Mouse (Mus musculus): ENCODE data around the gene Aurkaip1. TPM values are rescaled to one million over a fixed set of nuclear protein-coding genes. Genes with fewer than 3 reads are reported as not detected.

Aurkaip1 gene
- polyA plus RNA-seq, 1 experiment from 2014 or later, result 186 TPM

GRCm38 (mm10) chr4:155847591-155848352 is 16.7 kb downstream of the Aurkaip1 start:
- H3K4me3 ChIP-seq, result peak overlapping the region; percentile 88

DNA sequence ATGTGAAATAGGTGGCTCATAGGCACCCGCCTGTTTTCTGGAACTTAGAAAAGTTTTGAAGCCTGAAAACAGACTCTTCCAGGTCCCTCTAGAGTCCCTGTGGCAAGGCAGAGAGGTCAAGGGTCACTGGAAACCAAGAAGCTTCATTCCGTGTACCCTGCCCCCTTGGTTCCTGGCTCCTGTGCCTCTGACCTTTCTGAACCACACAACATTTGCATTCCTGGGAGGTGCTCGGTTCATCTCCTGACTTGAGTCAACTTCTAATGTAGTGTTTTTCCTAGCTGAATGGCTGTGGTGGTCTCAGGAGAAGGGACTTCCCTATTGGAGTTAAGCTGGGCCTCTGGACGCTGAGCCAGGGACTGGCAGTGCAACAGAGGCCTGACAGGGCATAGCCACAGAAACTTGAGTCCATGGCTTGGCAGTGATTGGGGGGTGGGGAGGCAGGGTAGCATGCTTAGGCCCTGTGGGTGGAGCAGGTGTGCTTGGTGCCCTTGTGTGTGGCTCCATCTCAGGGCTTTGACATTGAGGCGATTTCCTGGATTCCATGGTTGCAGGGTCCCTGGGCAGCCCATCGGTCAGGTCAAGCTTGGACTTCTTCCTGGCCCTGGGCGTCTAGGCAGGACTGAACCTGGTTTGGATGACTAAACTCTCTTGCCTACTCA is 17.5 kb downstream of the Aurkaip1 start:
- Histone ChIP-seq H3K4me3 (peak overlapping the region; percentile 88), H3K27me3 (ENCODE audit: insufficient read depth, poor library complexity, severe bottlenecking) (no peaks in the 10 kb centered on the region), H3K36me3 (peaks cover 29% of the 10 kb centered on the region), H3K9me3 (no peaks in the 10 kb centered on the region), H3K27ac (no peak overlapping the region; the same call in 1 of the 2 replicates), H3K4me1 (replicated peaks) (peaks cover 43% of the 10 kb centered on the region)
- DNase-seq (ENCODE audit: low spot score), result no peak
- 50% methylated on average over 7 of the region's 7 CpGs for WGBS

More at GRCm38 (mm10) chr4:155847591-155848352, 16.7 kb downstream of the Aurkaip1 start:
- DNase-seq (ENCODE audit: low spot score), result no peak
- H3K27ac ChIP-seq, result peak overlapping the region; percentile 91
- peaks cover 43% of the 10 kb centered on the region for H3K4me1 ChIP-seq (replicated peaks)
- H3K27me3 ChIP-seq (ENCODE audit: insufficient read depth, poor library complexity, severe bottlenecking), result peaks cover under 1% of the 10 kb centered on the region; the same call in 1 of the 2 replicates
- H3K9me3 ChIP-seq, result no peaks in the 10 kb centered on the region
- H3K36me3 ChIP-seq, result peaks cover 30% of the 10 kb centered on the region
- 2% methylated on average over 69 of the region's 69 CpGs for WGBS

DNA sequence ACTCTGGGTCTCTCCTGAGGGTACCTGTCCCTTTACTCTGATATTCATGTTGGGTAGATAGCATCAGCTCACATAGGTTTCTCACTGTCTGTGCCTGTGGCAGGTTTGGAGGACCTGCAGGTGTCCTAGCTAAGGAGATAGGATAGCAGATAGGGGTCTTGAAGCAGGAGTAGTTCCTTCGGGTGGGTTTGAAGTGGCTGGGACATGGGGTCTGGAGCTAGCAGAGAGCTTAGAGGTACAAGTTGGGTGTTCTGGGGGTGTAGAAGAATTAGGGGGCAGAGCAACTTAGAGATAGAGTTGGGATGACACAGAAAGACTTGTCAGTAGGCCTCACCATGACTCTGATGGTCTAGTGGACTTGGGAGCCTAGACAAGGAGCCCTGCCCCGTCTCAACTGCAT is 18.3 kb downstream of the Aurkaip1 start:
- H3K4me3 ChIP-seq, result 0 out of 2 replicates have a peak overlapping the region, but pooled peaks have one; percentile 88
- no peaks in the 10 kb centered on the region for H3K27me3 ChIP-seq (ENCODE audit: insufficient read depth, poor library complexity, severe bottlenecking)
- H3K36me3 ChIP-seq, result peaks cover 33% of the 10 kb centered on the region
- peaks cover 43% of the 10 kb centered on the region for H3K4me1 ChIP-seq (replicated peaks)
- no peak for DNase-seq (ENCODE audit: low spot score)
- no peak overlapping the region for H3K27ac ChIP-seq
- no peaks in the 10 kb centered on the region for H3K9me3 ChIP-seq
- 84% methylated on average over 2 of the region's 2 CpGs for WGBS

DNA sequence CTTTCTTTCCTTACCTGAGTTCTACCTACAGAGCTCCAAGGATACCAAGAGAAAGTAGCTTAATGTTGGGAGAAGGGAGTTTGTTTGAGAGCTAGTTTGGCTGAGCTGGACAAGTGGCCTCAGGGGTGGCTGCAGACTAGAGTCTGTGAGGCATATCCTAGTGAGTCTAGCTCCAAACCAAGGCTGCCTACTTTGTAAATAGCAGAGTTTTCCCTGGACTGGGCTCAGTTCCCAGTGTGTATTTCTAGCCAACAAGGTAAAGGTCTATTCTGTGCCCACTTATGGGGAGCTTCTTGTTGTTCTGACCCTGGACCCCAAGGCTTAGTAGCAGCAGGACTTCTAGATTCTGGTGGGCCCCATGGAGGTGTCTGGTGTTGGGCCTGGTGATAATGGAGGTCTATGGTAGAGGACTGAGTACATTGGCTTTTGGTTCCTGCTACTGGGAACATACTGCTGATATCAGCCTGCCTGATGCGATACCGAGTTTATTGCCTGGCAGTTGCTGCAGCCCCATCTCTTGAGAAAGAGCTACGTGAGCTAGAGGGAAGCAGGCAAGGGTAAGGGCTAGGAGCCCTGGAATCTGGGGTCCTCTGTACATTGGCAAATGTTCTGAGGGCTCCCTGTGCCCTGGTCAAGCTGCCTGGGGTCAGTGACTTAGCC is 18.9 kb downstream of the Aurkaip1 start:
- Histone ChIP-seq H3K36me3 (peaks cover 39% of the 10 kb centered on the region), H3K9me3 (no peaks in the 10 kb centered on the region), H3K4me3 (no peak overlapping the region), H3K27ac (no peak overlapping the region), H3K4me1 (replicated peaks) (peaks cover 43% of the 10 kb centered on the region), H3K27me3 (ENCODE audit: insufficient read depth, poor library complexity, severe bottlenecking) (no peaks in the 10 kb centered on the region)
- 95% methylated on average over 3 of the region's 3 CpGs for WGBS
- no peak for DNase-seq (ENCODE audit: low spot score)

GRCm38 (mm10) chr4:155851368-155851767 is 20.3 kb downstream of the Aurkaip1 start:
- DNase-seq (ENCODE audit: low spot score), result no peak
- Histone ChIP-seq H3K4me1 (replicated peaks) (peaks cover 41% of the 10 kb centered on the region), H3K27me3 (ENCODE audit: insufficient read depth, poor library complexity, severe bottlenecking) (no peaks in the 10 kb centered on the region), H3K4me3 (no peak overlapping the region), H3K9me3 (no peaks in the 10 kb centered on the region), H3K27ac (no peak overlapping the region), H3K36me3 (peaks cover 53% of the 10 kb centered on the region)
- 92% methylated on average over 3 of the region's 3 CpGs for WGBS

DNA sequence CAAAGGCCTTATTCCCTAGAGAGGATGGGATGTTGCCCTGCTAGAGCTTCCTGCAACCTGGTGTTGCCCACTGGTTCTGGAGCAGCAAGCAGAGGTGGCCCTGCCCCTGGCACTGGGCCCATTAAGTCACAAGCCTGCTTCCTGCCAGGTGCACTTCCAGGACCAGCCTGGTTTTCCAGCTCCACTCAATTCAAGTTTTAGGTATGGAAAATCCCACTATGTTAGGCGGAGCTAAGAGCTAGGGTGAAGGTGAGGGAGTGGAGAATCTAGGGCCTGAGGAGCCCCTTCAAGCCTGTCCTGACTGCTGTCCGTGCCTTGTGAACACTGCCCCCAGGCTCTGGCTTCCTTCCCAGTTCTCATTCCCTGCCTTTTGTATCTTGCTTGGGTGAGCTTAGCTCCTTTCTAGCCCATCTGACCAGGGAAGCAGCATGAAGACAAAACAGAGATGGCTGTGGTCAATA is 20.9 kb downstream of the Aurkaip1 start:
- no peak overlapping the region for H3K27ac ChIP-seq
- 90% methylated on average over 2 of the region's 2 CpGs for WGBS
- H3K27me3 ChIP-seq (ENCODE audit: insufficient read depth, poor library complexity, severe bottlenecking), result no peaks in the 10 kb centered on the region
- no peaks in the 10 kb centered on the region for H3K9me3 ChIP-seq
- peaks cover 59% of the 10 kb centered on the region for H3K36me3 ChIP-seq
- H3K4me3 ChIP-seq, result no peak overlapping the region
- peaks cover 35% of the 10 kb centered on the region for H3K4me1 ChIP-seq (replicated peaks)
- DNase-seq (ENCODE audit: low spot score), result no peak

GRCm38 (mm10) chr4:155853421-155853820 is 22.3 kb downstream of the Aurkaip1 start:
- H3K27ac ChIP-seq, result no peak overlapping the region
- H3K4me3 ChIP-seq, result no peak overlapping the region
- peaks cover 74% of the 10 kb centered on the region for H3K36me3 ChIP-seq
- no peaks in the 10 kb centered on the region for H3K9me3 ChIP-seq
- WGBS, result 88% methylated on average over 9 of the region's 9 CpGs
- H3K4me1 ChIP-seq (replicated peaks), result peaks cover 24% of the 10 kb centered on the region
- no peak for DNase-seq (ENCODE audit: low spot score)
- H3K27me3 ChIP-seq (ENCODE audit: insufficient read depth, poor library complexity, severe bottlenecking), result no peaks in the 10 kb centered on the region

- no peaks in the 10 kb centered on the region for H3K27me3 ChIP-seq (ENCODE audit: insufficient read depth, poor library complexity, severe bottlenecking)
- 96% methylated on average over 12 of the region's 12 CpGs for WGBS
- H3K27ac ChIP-seq, result no peak overlapping the region
- H3K36me3 ChIP-seq, result peaks cover 89% of the 10 kb centered on the region
- H3K9me3 ChIP-seq, result no peaks in the 10 kb centered on the region
- H3K4me1 ChIP-seq (replicated peaks), result peaks cover 9% of the 10 kb centered on the region
- H3K4me3 ChIP-seq, result no peak overlapping the region
- no peak for DNase-seq (ENCODE audit: low spot score)
Measured at GRCm38 (mm10) chr4:155854991-155855390, 23.9 kb downstream of the Aurkaip1 start.

- no peaks in the 10 kb centered on the region for H3K27me3 ChIP-seq (ENCODE audit: insufficient read depth, poor library complexity, severe bottlenecking)
- 93% methylated on average over 12 of the region's 12 CpGs for WGBS
- no peak overlapping the region for H3K27ac ChIP-seq
- peaks cover 91% of the 10 kb centered on the region for H3K36me3 ChIP-seq
- no peaks in the 10 kb centered on the region for H3K9me3 ChIP-seq
- no peaks in the 10 kb centered on the region for H3K4me1 ChIP-seq (replicated peaks)
- no peak overlapping the region for H3K4me3 ChIP-seq
- no peak for DNase-seq (ENCODE audit: low spot score)
Measured at GRCm38 (mm10) chr4:155856071-155856470, 25.0 kb downstream of the Aurkaip1 start.

GRCm38 (mm10) chr4:155856881-155857280 is 25.8 kb downstream of the Aurkaip1 start:
- H3K4me3 ChIP-seq, result no peak overlapping the region
- 84% methylated on average over 3 of the region's 3 CpGs for WGBS
- H3K9me3 ChIP-seq, result no peaks in the 10 kb centered on the region
- no peak overlapping the region for H3K27ac ChIP-seq
- no peaks in the 10 kb centered on the region for H3K27me3 ChIP-seq (ENCODE audit: insufficient read depth, poor library complexity, severe bottlenecking)
- DNase-seq (ENCODE audit: low spot score), result no peak
- no peaks in the 10 kb centered on the region for H3K4me1 ChIP-seq (replicated peaks)
- H3K36me3 ChIP-seq, result peaks cover 96% of the 10 kb centered on the region

- Histone ChIP-seq H3K4me3 (no peak overlapping the region), H3K9me3 (no peaks in the 10 kb centered on the region), H3K36me3 (peaks cover 84% of the 10 kb centered on the region), H3K27ac (no peak overlapping the region), H3K4me1 (replicated peaks) (no peaks in the 10 kb centered on the region), H3K27me3 (ENCODE audit: insufficient read depth, poor library complexity, severe bottlenecking) (no peaks in the 10 kb centered on the region)
- 28% methylated on average over 13 of the region's 13 CpGs for WGBS
- peak; percentile 82 for DNase-seq (ENCODE audit: low spot score)
Measured at GRCm38 (mm10) chr4:155859318-155859717, 28.2 kb downstream of the Aurkaip1 start.

DNA sequence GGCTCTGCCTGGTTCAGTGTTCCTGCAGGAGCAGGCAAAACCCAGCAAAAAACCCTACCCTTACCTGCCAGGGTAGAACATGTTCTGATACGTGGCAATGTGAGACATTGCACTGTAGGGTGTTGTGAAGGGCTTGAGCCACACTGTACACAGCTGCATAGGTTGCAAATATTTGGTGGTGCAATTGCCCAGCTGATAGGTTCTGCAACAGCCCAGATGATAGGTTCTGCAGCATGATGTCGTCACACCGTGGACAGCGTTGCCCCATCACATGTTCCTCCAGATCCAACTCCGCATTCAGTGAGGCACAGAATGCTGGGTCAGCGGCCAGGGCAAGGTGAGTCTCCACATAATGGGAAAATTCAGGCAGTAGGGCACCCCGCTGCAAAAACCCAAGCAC is 30.7 kb downstream of the Aurkaip1 start:
- H3K4me1 ChIP-seq (replicated peaks), result no peaks in the 10 kb centered on the region
- peaks cover 84% of the 10 kb centered on the region for H3K36me3 ChIP-seq
- WGBS, result 95% methylated on average over 7 of the region's 7 CpGs

GRCm38 (mm10) chr4:155863001-155863400 is 31.9 kb downstream of the Aurkaip1 start, which contains the start of gene Tas1r3:
TSS of gene Tas1r3 (minus strand) at chr4:155863362.
- H3K27me3 ChIP-seq (ENCODE audit: insufficient read depth, poor library complexity, severe bottlenecking), result no peaks in the 10 kb centered on the region
- no peak within 1 kb of the TSS for H3K27ac ChIP-seq
- H3K4me1 ChIP-seq (replicated peaks), result peaks cover 1% of the 10 kb centered on the region; the same call in 1 of the 2 replicates
- H3K9me3 ChIP-seq, result no peaks in the 10 kb centered on the region
- WGBS, result 84% methylated on average over 5 of the region's 5 CpGs
- peaks cover 75% of the 10 kb centered on the region for H3K36me3 ChIP-seq
- H3K4me3 ChIP-seq, result no peak within 1 kb of the TSS
- DNase-seq (ENCODE audit: low spot score), result no peak

More for the DNA sequence above, 30.7 kb downstream of the Aurkaip1 start:
- Histone ChIP-seq H3K27ac (no peak overlapping the region), H3K4me3 (no peak overlapping the region), H3K9me3 (no peaks in the 10 kb centered on the region), H3K27me3 (ENCODE audit: insufficient read depth, poor library complexity, severe bottlenecking) (no peaks in the 10 kb centered on the region)
- no peak for DNase-seq (ENCODE audit: low spot score)
